Mouse (Mus musculus) heart, postnatal 0 days (tissue): ENCODE data around the gene Cdc42bpb.
A peak's percentile ranks its signal among the peaks of the same experiment; 100 is the strongest.

Source experiments
- CTCF ChIP-seq: IDR thresholded peaks from 2 replicates; pipeline ENCODE4 v1.5.1; 2016; ENCODE audit warnings: antibody characterized with exemption, control low read depth, low read depth
- EP300 ChIP-seq: IDR thresholded peaks from 2 replicates; pipeline ENCODE4 v1.6.1; 2016; ENCODE audit warnings: antibody characterized with exemption, low read depth

DNA sequence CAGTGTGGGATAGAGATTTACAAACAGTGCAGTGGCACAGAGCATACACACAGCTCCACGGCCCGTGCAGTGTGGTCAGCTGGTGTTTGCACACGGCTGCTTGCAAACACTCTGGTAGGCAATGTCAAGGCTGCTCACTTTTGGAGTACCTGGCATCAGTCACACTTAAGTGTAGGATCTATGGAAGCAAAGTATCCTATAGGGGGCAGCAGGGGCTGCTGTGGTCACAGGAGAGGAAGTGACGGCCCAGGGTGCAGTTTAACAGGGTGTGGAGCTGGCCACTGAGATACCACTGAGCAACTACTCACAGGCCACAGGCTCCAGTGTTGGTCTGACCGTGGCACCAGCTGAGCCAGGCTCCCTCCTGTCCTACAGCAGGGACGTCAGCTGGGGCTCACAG is 49.2 kb downstream of the Cdc42bpb start:
- TF ChIP-seq CTCF (0 out of 2 replicates have a peak, but pooled peaks have one; percentile 15), EP300 (no peak)
